Mouse (Mus musculus) cerebellum, adult 2 months (tissue): ENCODE results near the gene Gm42791.

Experiments used
- CTCF ChIP-seq: fragments of 200-500 bp; IDR thresholded peaks from 2 replicates; pipeline ENCODE4 v1.5.1; 2011; ENCODE audit warnings: low read depth, mild to moderate bottlenecking, control low read depth, low read length, moderate library complexity, borderline replicate concordance; ENCODE audit not compliant: insufficient read depth
- POLR2A ChIP-seq: fragments of 200-500 bp; IDR thresholded peaks from 2 replicates; pipeline ENCODE4 v1.6.1; 2011; ENCODE audit warnings: low read length, control low read depth, borderline replicate concordance; ENCODE audit not compliant: insufficient read depth

GRCm38 (mm10) chr5:149039825-149040224, 44.9 kb upstream of the Gm42791 start:
- TF ChIP-seq CTCF (0 out of 2 replicates have a peak, but pooled peaks have one; percentile 6), POLR2A (no peak)
